Mouse (Mus musculus): ENCODE results near the gene Eif3l. TPM values are rescaled to one million over a fixed set of nuclear protein-coding genes. Genes with fewer than 3 reads are reported as not detected.

The Eif3l gene
- polyA plus RNA-seq, 1 experiment from 2014 or later = 275 TPM

- DNase-seq (ENCODE audit: low spot score) = no peak
- no peak overlapping the region for H3K27ac ChIP-seq (replicated peaks; ENCODE audit: low read depth, low read length)
- 80% methylated on average over 7 of the region's 7 CpGs for WGBS
- no peak overlapping the region for H3K9ac ChIP-seq (ENCODE audit: low read length)
- H3K4me2 ChIP-seq (ENCODE audit: low read depth, severe bottlenecking) = no peak overlapping the region
- H3K36me3 ChIP-seq (ENCODE audit: control insufficient read depth, insufficient read depth, low read length) = peaks cover 19% of the 10 kb centered on the region
- ATAC-seq (ENCODE audit: insufficient number of reproducible peaks, low FRiP score, low TSS enrichment, low read depth) = no peak
- H3K4me1 ChIP-seq (ENCODE audit: control insufficient read depth, insufficient read depth, low read length) = no peaks in the 10 kb centered on the region
- H3K4me3 ChIP-seq (ENCODE audit: low read depth, low read length) = no peak overlapping the region
- no peaks in the 10 kb centered on the region for H3K9me3 ChIP-seq (ENCODE audit: control insufficient read depth, low read length)
- H3K27me3 ChIP-seq (ENCODE audit: control insufficient read depth, insufficient read depth, low read length) = no peaks in the 10 kb centered on the region
Measured at GRCm38 (mm10) chr15:79129311-79129710, 54.3 kb downstream of the Eif3l start.

GRCm38 (mm10) chr15:79130782-79131181, 55.8 kb downstream of the Eif3l start:
- Histone ChIP-seq H3K9me3 (ENCODE audit: control insufficient read depth, low read length) (no peaks in the 10 kb centered on the region), H3K4me1 (ENCODE audit: control insufficient read depth, insufficient read depth, low read length) (no peaks in the 10 kb centered on the region), H3K4me2 (ENCODE audit: low read depth, severe bottlenecking) (no peak overlapping the region), H3K9ac (ENCODE audit: low read length) (no peak overlapping the region), H3K4me3 (ENCODE audit: low read depth, low read length) (no peak overlapping the region), H3K27ac (replicated peaks; ENCODE audit: low read depth, low read length) (no peak overlapping the region), H3K27me3 (ENCODE audit: control insufficient read depth, insufficient read depth, low read length) (no peaks in the 10 kb centered on the region), H3K36me3 (ENCODE audit: control insufficient read depth, insufficient read depth, low read length) (peaks cover 17% of the 10 kb centered on the region)
- 89% methylated on average over 10 of the region's 10 CpGs for WGBS
- ATAC-seq (ENCODE audit: insufficient number of reproducible peaks, low FRiP score, low TSS enrichment, low read depth) (no peak), DNase-seq (ENCODE audit: low spot score) (no peak)

GRCm38 (mm10) chr15:79131442-79131841, 56.5 kb downstream of the Eif3l start:
- DNase-seq (ENCODE audit: low spot score) (no peak), ATAC-seq (ENCODE audit: insufficient number of reproducible peaks, low FRiP score, low TSS enrichment, low read depth) (no peak)
- WGBS = 66% methylated on average over 7 of the region's 7 CpGs
- Histone ChIP-seq H3K9me3 (ENCODE audit: control insufficient read depth, low read length) (no peaks in the 10 kb centered on the region), H3K27ac (replicated peaks; ENCODE audit: low read depth, low read length) (no peak overlapping the region), H3K27me3 (ENCODE audit: control insufficient read depth, insufficient read depth, low read length) (no peaks in the 10 kb centered on the region), H3K4me1 (ENCODE audit: control insufficient read depth, insufficient read depth, low read length) (no peaks in the 10 kb centered on the region), H3K4me2 (ENCODE audit: low read depth, severe bottlenecking) (no peak overlapping the region), H3K36me3 (ENCODE audit: control insufficient read depth, insufficient read depth, low read length) (peaks cover 17% of the 10 kb centered on the region), H3K4me3 (ENCODE audit: low read depth, low read length) (no peak overlapping the region), H3K9ac (ENCODE audit: low read length) (no peak overlapping the region)

- Histone ChIP-seq H3K9ac (ENCODE audit: low read length) (no peak overlapping the region), H3K4me3 (ENCODE audit: low read depth, low read length) (no peak overlapping the region)
Measured at GRCm38 (mm10) chr15:79133191-79133661, 58.2 kb downstream of the Eif3l start.

GRCm38 (mm10) chr15:79134496-79135270, 59.7 kb downstream of the Eif3l start:
- Histone ChIP-seq H3K4me2 (ENCODE audit: low read depth, severe bottlenecking) (no peak overlapping the region), H3K27ac (replicated peaks; ENCODE audit: low read depth, low read length) (no peak overlapping the region), H3K27me3 (ENCODE audit: control insufficient read depth, insufficient read depth, low read length) (no peaks in the 10 kb centered on the region), H3K4me3 (ENCODE audit: low read depth, low read length) (no peak overlapping the region), H3K9ac (ENCODE audit: low read length) (no peak overlapping the region), H3K9me3 (ENCODE audit: control insufficient read depth, low read length) (no peaks in the 10 kb centered on the region), H3K36me3 (ENCODE audit: control insufficient read depth, insufficient read depth, low read length) (peaks cover 5% of the 10 kb centered on the region; the same call in 1 of the 2 replicates), H3K4me1 (ENCODE audit: control insufficient read depth, insufficient read depth, low read length) (no peaks in the 10 kb centered on the region)
- 88% methylated on average over 9 of the region's 9 CpGs for WGBS
- ATAC-seq (ENCODE audit: insufficient number of reproducible peaks, low FRiP score, low TSS enrichment, low read depth) = no peak
- no peak for DNase-seq (ENCODE audit: low spot score)

More at GRCm38 (mm10) chr15:79133191-79133661, 58.2 kb downstream of the Eif3l start:
- DNase-seq (ENCODE audit: low spot score) (no peak), ATAC-seq (ENCODE audit: insufficient number of reproducible peaks, low FRiP score, low TSS enrichment, low read depth) (no peak)
- Histone ChIP-seq H3K27ac (replicated peaks; ENCODE audit: low read depth, low read length) (no peak overlapping the region), H3K36me3 (ENCODE audit: control insufficient read depth, insufficient read depth, low read length) (peaks cover 7% of the 10 kb centered on the region; the same call in 1 of the 2 replicates), H3K27me3 (ENCODE audit: control insufficient read depth, insufficient read depth, low read length) (no peaks in the 10 kb centered on the region), H3K4me2 (ENCODE audit: low read depth, severe bottlenecking) (no peak overlapping the region), H3K9me3 (ENCODE audit: control insufficient read depth, low read length) (no peaks in the 10 kb centered on the region), H3K4me1 (ENCODE audit: control insufficient read depth, insufficient read depth, low read length) (no peaks in the 10 kb centered on the region)
- WGBS = 75% methylated on average over 6 of the region's 6 CpGs

GRCm38 (mm10) chr15:79135332-79135731, 60.4 kb downstream of the Eif3l start:
- 85% methylated on average over 9 of the region's 9 CpGs for WGBS
- ATAC-seq (ENCODE audit: insufficient number of reproducible peaks, low FRiP score, low TSS enrichment, low read depth) = no peak
- no peak overlapping the region for H3K27ac ChIP-seq (replicated peaks; ENCODE audit: low read depth, low read length)

GRCm38 (mm10) chr15:79135783-79136575, 61.0 kb downstream of the Eif3l start:
- Histone ChIP-seq H3K27me3 (ENCODE audit: control insufficient read depth, insufficient read depth, low read length) (no peaks in the 10 kb centered on the region), H3K27ac (replicated peaks; ENCODE audit: low read depth, low read length) (no peak overlapping the region), H3K9me3 (ENCODE audit: control insufficient read depth, low read length) (no peaks in the 10 kb centered on the region), H3K4me2 (ENCODE audit: low read depth, severe bottlenecking) (no peak overlapping the region), H3K4me3 (ENCODE audit: low read depth, low read length) (no peak overlapping the region), H3K36me3 (ENCODE audit: control insufficient read depth, insufficient read depth, low read length) (peaks cover 5% of the 10 kb centered on the region; the same call in 1 of the 2 replicates), H3K4me1 (ENCODE audit: control insufficient read depth, insufficient read depth, low read length) (no peaks in the 10 kb centered on the region), H3K9ac (ENCODE audit: low read length) (no peak overlapping the region)
- 67% methylated on average over 11 of the region's 11 CpGs for WGBS
- no peak; the same call in 1 of the 2 replicates for ATAC-seq (ENCODE audit: insufficient number of reproducible peaks, low FRiP score, low TSS enrichment, low read depth)
- DNase-seq (ENCODE audit: low spot score) = no peak

More at GRCm38 (mm10) chr15:79135332-79135731, 60.4 kb downstream of the Eif3l start:
- Histone ChIP-seq H3K36me3 (ENCODE audit: control insufficient read depth, insufficient read depth, low read length) (peaks cover 5% of the 10 kb centered on the region; the same call in 1 of the 2 replicates), H3K4me1 (ENCODE audit: control insufficient read depth, insufficient read depth, low read length) (no peaks in the 10 kb centered on the region), H3K27me3 (ENCODE audit: control insufficient read depth, insufficient read depth, low read length) (no peaks in the 10 kb centered on the region), H3K4me2 (ENCODE audit: low read depth, severe bottlenecking) (no peak overlapping the region), H3K9me3 (ENCODE audit: control insufficient read depth, low read length) (no peaks in the 10 kb centered on the region), H3K9ac (ENCODE audit: low read length) (no peak overlapping the region), H3K4me3 (ENCODE audit: low read depth, low read length) (no peak overlapping the region)
- no peak for DNase-seq (ENCODE audit: low spot score)

- Histone ChIP-seq H3K36me3 (ENCODE audit: control insufficient read depth, insufficient read depth, low read length) (0 out of 2 replicates have a peak, but pooled peaks cover 4% of the 10 kb centered on the region), H3K9ac (ENCODE audit: low read length) (no peak overlapping the region), H3K4me1 (ENCODE audit: control insufficient read depth, insufficient read depth, low read length) (peaks cover 6% of the 10 kb centered on the region; the same call in 1 of the 2 replicates), H3K4me3 (ENCODE audit: low read depth, low read length) (no peak overlapping the region), H3K27me3 (ENCODE audit: control insufficient read depth, insufficient read depth, low read length) (no peaks in the 10 kb centered on the region), H3K4me2 (ENCODE audit: low read depth, severe bottlenecking) (no peak overlapping the region), H3K27ac (replicated peaks; ENCODE audit: low read depth, low read length) (no peak overlapping the region), H3K9me3 (ENCODE audit: control insufficient read depth, low read length) (no peaks in the 10 kb centered on the region)
- DNase-seq (ENCODE audit: low spot score) (no peak), ATAC-seq (ENCODE audit: insufficient number of reproducible peaks, low FRiP score, low TSS enrichment, low read depth) (no peak)
- WGBS = 66% methylated on average over 10 of the region's 10 CpGs
Measured at GRCm38 (mm10) chr15:79139640-79140039, 64.7 kb downstream of the Eif3l start.

Data from limb, embryonic 11.5 days (tissue).